Mouse (Mus musculus) hindbrain, embryonic 13.5 days (tissue): ENCODE measurements around the gene Mtr. TPM values are rescaled to one million over a fixed set of nuclear protein-coding genes. Genes with fewer than 3 reads are reported as not detected.
"Not testable (repeated sequence)": the region's sequence is repeated elsewhere in the genome, so short reads cannot be mapped to it uniquely, and the experiment has no call there.

Experiments used
- ATAC-seq: fragments of 200-750 bp; cut with Nextera tagmentation; 2 replicates; pipeline ENCODE4 v1.8.0; 2017; ENCODE audit warnings: moderate TSS enrichment; ENCODE audit not compliant: low FRiP score
- H3K27ac ChIP-seq: fragments of 300-500 bp; sonication (generic); 2 replicates; pipeline ENCODE4 v1.5.1; 2015; ENCODE audit warnings: inconsistent platforms, mild to moderate bottlenecking, moderate library complexity
- H3K27me3 ChIP-seq: fragments of 300-500 bp; sonication (generic); 2 replicates; pipeline ENCODE4 v1.6.1; 2015; ENCODE audit warnings: mild to moderate bottlenecking, inconsistent platforms
- H3K36me3 ChIP-seq: fragments of 300-500 bp; sonication (generic); 2 replicates; pipeline ENCODE4 v1.6.1; 2015; ENCODE audit warnings: mild to moderate bottlenecking, inconsistent platforms
- H3K4me1 ChIP-seq: fragments of 300-500 bp; sonication (generic); replicated peaks from 2 replicates; pipeline ENCODE4 v1.6.1; 2015; ENCODE audit warnings: inconsistent platforms
- H3K4me2 ChIP-seq: fragments of 300-500 bp; sonication (generic); 2 replicates; pipeline ENCODE4 v1.6.1; 2015; ENCODE audit warnings: inconsistent platforms, mild to moderate bottlenecking, moderate library complexity
- H3K4me3 ChIP-seq: fragments of 300-500 bp; sonication (generic); 2 replicates; pipeline ENCODE4 v1.5.1; 2015; ENCODE audit warnings: mild to moderate bottlenecking, inconsistent platforms
- H3K9ac ChIP-seq: fragments of 300-500 bp; sonication (generic); 2 replicates; pipeline ENCODE4 v1.6.1; 2015; ENCODE audit warnings: mild to moderate bottlenecking, inconsistent platforms
- H3K9me3 ChIP-seq: fragments of 300-500 bp; sonication (generic); 2 replicates; pipeline ENCODE4 v1.6.1; 2016; ENCODE audit warnings: inconsistent platforms
- WGBS: fragments of 180-500 bp; shearing (Covaris S2); methylation state at CpG from one replicate; pipeline ENCODE4 v1.1.7; 2015; 5-methylcytosine and 5-hydroxymethylcytosine counted together
- polyA plus RNA-seq: library from polyadenylated mRNA; unstranded; fragments of >200 nt; fragmentation: Nextera tagmentation; extraction: Ambion mirVana; gene quantifications from 2 replicates; pipeline ENCODE4 v1.2.1, GENCODE M21; 2015

Mtr gene
- polyA plus RNA-seq, 1 experiment from 2014 or later, result 5.5 TPM

DNA sequence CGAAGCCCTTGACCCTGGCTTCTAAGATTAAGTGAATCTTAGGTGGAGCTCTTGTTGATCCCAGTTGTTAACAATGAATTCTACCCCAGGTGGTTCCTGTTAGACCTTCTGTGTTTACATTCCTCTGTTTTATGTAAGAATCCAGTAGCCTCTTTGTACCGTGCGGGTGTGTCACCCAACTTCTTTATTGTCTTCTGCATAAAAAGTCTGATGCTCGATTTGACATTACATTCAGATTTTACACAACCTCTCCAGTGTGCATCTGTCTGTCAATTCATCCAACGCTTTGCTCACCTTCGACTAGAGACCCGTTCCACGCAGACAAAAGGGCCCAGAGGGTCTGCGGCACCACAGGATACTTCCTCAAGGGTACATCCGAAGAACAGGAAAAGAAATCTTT lies 121.5 kb downstream of the Mtr start:
- 95% methylated on average over 10 of the region's 10 CpGs for WGBS
- H3K27me3 ChIP-seq, H3K4me2 ChIP-seq, H3K9ac ChIP-seq, H3K36me3 ChIP-seq, H3K27ac ChIP-seq, ATAC-seq, H3K4me3 ChIP-seq, H3K9me3 ChIP-seq, H3K4me1 ChIP-seq: not testable (repeated sequence)

GRCm38 (mm10) chr13:12133549-12133948 lies 124.4 kb downstream of the Mtr start:
- no peaks in the 10 kb centered on the region for H3K9me3 ChIP-seq
- H3K27me3 ChIP-seq, result no peaks in the 10 kb centered on the region
- H3K4me3 ChIP-seq, result no peak overlapping the region
- no peak for ATAC-seq
- 90% methylated on average over 7 of the region's 7 CpGs for WGBS
- no peak overlapping the region for H3K4me2 ChIP-seq
- no peak overlapping the region for H3K9ac ChIP-seq
- H3K27ac ChIP-seq, result no peak overlapping the region
- H3K4me1 ChIP-seq, result peaks cover 6% of the 10 kb centered on the region; the same call in 1 of the 2 replicates
- no peaks in the 10 kb centered on the region for H3K36me3 ChIP-seq

Other genes starting within 250 kb of the Mtr start
- 2.2 and 2.5 TPM in 2 replicates for gene Ryr2, start 151.2 kb downstream of the Mtr start, polyA plus RNA-seq
- 3.5 and 5.5 TPM in 2 replicates for gene Actn2, start 82.6 kb upstream of the Mtr start, polyA plus RNA-seq
- 12.5 and 12.8 TPM in 2 replicates for gene Heatr1, start 136.9 kb upstream of the Mtr start, polyA plus RNA-seq
- gene Lgals8, start 206.8 kb upstream of the Mtr start, polyA plus RNA-seq, result 16.0 and 20.0 TPM in 2 replicates